Mouse (Mus musculus) intestine, embryonic 16.5 days (tissue): ENCODE measurements around the gene Lyzl6. TPM values are rescaled to one million over a fixed set of nuclear protein-coding genes. Genes with fewer than 3 reads are reported as not detected.

Source experiments
- ATAC-seq: fragments of 200-750 bp; cut with Nextera tagmentation; 2 replicates; pipeline ENCODE4 v1.8.0; 2017; ENCODE audit warnings: moderate TSS enrichment, moderate library complexity
- H3K27ac ChIP-seq: fragments of 300-500 bp; sonication (generic); 2 replicates; pipeline ENCODE4 v1.5.1; 2014; ENCODE audit warnings: mild to moderate bottlenecking, low read length
- H3K27me3 ChIP-seq: fragments of 300-500 bp; sonication (generic); replicated peaks from 2 replicates; pipeline ENCODE4 v1.6.1; 2014; ENCODE audit warnings: low read length, control low read depth, mixed read lengths; ENCODE audit not compliant: control insufficient read depth, insufficient read depth
- H3K36me3 ChIP-seq: fragments of 300-500 bp; sonication (generic); 2 replicates; pipeline ENCODE4 v1.6.1; 2014; ENCODE audit warnings: low read length, control low read depth; ENCODE audit not compliant: control insufficient read depth, insufficient read depth
- H3K4me1 ChIP-seq: fragments of 300-500 bp; sonication (generic); 2 replicates; pipeline ENCODE4 v1.6.1; 2014; ENCODE audit warnings: low read length, control low read depth, mixed read lengths; ENCODE audit not compliant: control insufficient read depth, insufficient read depth
- H3K4me2 ChIP-seq: fragments of 300-500 bp; sonication (generic); 2 replicates; pipeline ENCODE4 v1.6.1; 2014; ENCODE audit warnings: low read depth, low read length, control low read depth
- H3K4me3 ChIP-seq: fragments of 300-500 bp; sonication (generic); 2 replicates; pipeline ENCODE4 v1.5.1; 2014; ENCODE audit warnings: mild to moderate bottlenecking, low read length
- H3K9ac ChIP-seq: fragments of 300-500 bp; sonication (generic); 2 replicates; pipeline ENCODE4 v1.6.1; 2014; ENCODE audit warnings: low read depth, low read length
- H3K9me3 ChIP-seq: fragments of 300-500 bp; sonication (generic); 2 replicates; pipeline ENCODE4 v1.6.1; 2016; ENCODE audit warnings: low read length, control low read depth; ENCODE audit not compliant: control insufficient read depth
- WGBS: fragments of 180-500 bp; shearing (Covaris S2); extraction: QIAGEN DNeasy Blood & Tissue Kit; methylation state at CpG from one replicate; pipeline ENCODE4 v1.1.7; 2014; 5-methylcytosine and 5-hydroxymethylcytosine counted together
- polyA plus RNA-seq: library from polyadenylated mRNA; unstranded; fragments of >200 nt; fragmentation: Nextera tagmentation; extraction: Ambion mirVana; gene quantifications from 2 replicates; pipeline ENCODE4 v1.2.1, GENCODE M21; 2015

Gene Lyzl6
- polyA plus RNA-seq, 1 experiment from 2014 or later, result not detected

GRCm38 (mm10) chr11:103627453-103627852, 11.2 kb downstream of the Lyzl6 start:
- Histone ChIP-seq H3K4me3 (no peak overlapping the region), H3K27me3 (no peaks in the 10 kb centered on the region), H3K4me2 (no peak overlapping the region), H3K36me3 (no peaks in the 10 kb centered on the region), H3K9ac (no peak overlapping the region), H3K4me1 (no peaks in the 10 kb centered on the region), H3K27ac (no peak overlapping the region), H3K9me3 (no peaks in the 10 kb centered on the region)
- ATAC-seq, result no peak
- 79% methylated on average over 23 of the region's 23 CpGs for WGBS

- H3K9ac ChIP-seq, result no peak within 1 kb of the TSS
- no peaks in the 10 kb centered on the region for H3K36me3 ChIP-seq
- no peak within 1 kb of the TSS for H3K27ac ChIP-seq
- H3K4me3 ChIP-seq, result no peak within 1 kb of the TSS
- no peak for ATAC-seq
- no peaks in the 10 kb centered on the region for H3K27me3 ChIP-seq
- 80% methylated on average over 9 of the region's 9 CpGs for WGBS
- no peaks in the 10 kb centered on the region for H3K9me3 ChIP-seq
- H3K4me2 ChIP-seq, result no peak within 1 kb of the TSS
- H3K4me1 ChIP-seq, result no peaks in the 10 kb centered on the region
These were observed 17.6 kb downstream of the Lyzl6 start, which contains the start of gene Gm884 for GRCm38 (mm10) chr11:103621040-103621439. Gm884 (minus strand) TSS chr11:103621140.

DNA sequence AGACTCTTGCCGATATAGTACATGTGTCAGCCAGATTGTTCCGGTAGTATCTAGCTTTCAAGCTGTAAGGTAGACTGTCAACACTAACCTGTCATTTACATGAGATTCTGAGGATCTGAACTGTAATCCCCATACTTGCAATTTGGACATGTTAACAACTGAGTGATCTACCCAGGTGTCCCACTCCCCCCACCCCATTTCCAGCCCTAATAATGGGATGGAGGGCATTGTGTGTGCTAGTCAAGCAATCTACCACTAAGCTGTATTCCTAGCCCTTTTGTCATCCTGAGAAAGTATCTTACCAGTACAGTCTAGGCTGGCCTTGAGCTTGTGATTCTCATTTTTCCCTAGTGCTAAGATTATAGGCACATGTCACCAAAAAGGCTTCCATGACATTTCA, 27.9 kb downstream of the Lyzl6 start:
- H3K4me3 ChIP-seq, result no peak overlapping the region
- no peak for ATAC-seq
- H3K4me2 ChIP-seq, result no peak overlapping the region
- H3K9ac ChIP-seq, result no peak overlapping the region
- H3K27me3 ChIP-seq, result no peaks in the 10 kb centered on the region
- H3K27ac ChIP-seq, result no peak overlapping the region
- H3K36me3 ChIP-seq, result no peaks in the 10 kb centered on the region
- H3K4me1 ChIP-seq, result no peaks in the 10 kb centered on the region
- no peaks in the 10 kb centered on the region for H3K9me3 ChIP-seq
- WGBS, result 88% methylated on average over 2 of the region's 2 CpGs

- no peaks in the 10 kb centered on the region for H3K4me1 ChIP-seq
- no peak for ATAC-seq
These were observed 32.1 kb downstream of the Lyzl6 start for GRCm38 (mm10) chr11:103606611-103607010.

More at GRCm38 (mm10) chr11:103606611-103607010, 32.1 kb downstream of the Lyzl6 start:
- Histone ChIP-seq H3K4me3 (no peak overlapping the region), H3K27me3 (no peaks in the 10 kb centered on the region), H3K27ac (no peak overlapping the region), H3K9me3 (no peaks in the 10 kb centered on the region), H3K36me3 (no peaks in the 10 kb centered on the region), H3K9ac (no peak overlapping the region), H3K4me2 (no peak overlapping the region)
- 62% methylated on average over 5 of the region's 5 CpGs for WGBS

Other genes with a start within 250 kb of the Lyzl6 start
- 6.1 and 7.0 TPM in 2 replicates for gene Plekhm1, start 226.2 kb downstream of the Lyzl6 start, polyA plus RNA-seq
- gene Lrrc37a, start 134.3 kb downstream of the Lyzl6 start, polyA plus RNA-seq, result not detected in 2 replicates
- not detected in 2 replicates for gene Gm884, start 17.8 kb downstream of the Lyzl6 start, polyA plus RNA-seq
- gene Rprml, start 10.7 kb upstream of the Lyzl6 start, polyA plus RNA-seq, result 0.44 and 0.81 TPM in 2 replicates
- 73.3 and 76.3 TPM in 2 replicates for gene Gosr2, start 59.0 kb upstream of the Lyzl6 start, polyA plus RNA-seq
- gene Wnt9b, start 110.9 kb upstream of the Lyzl6 start, polyA plus RNA-seq, result 0.05 and 0.06 TPM in 2 replicates
- gene Wnt3, start 135.3 kb upstream of the Lyzl6 start, polyA plus RNA-seq, result 0.39 and 0.51 TPM in 2 replicates